Mouse (Mus musculus): ENCODE data around the gene Gm26897. TPM values are rescaled to one million over a fixed set of nuclear protein-coding genes. Genes with fewer than 3 reads are reported as not detected.

Gene Gm26897
- polyA plus RNA-seq, 1 experiment: not detected

DNA sequence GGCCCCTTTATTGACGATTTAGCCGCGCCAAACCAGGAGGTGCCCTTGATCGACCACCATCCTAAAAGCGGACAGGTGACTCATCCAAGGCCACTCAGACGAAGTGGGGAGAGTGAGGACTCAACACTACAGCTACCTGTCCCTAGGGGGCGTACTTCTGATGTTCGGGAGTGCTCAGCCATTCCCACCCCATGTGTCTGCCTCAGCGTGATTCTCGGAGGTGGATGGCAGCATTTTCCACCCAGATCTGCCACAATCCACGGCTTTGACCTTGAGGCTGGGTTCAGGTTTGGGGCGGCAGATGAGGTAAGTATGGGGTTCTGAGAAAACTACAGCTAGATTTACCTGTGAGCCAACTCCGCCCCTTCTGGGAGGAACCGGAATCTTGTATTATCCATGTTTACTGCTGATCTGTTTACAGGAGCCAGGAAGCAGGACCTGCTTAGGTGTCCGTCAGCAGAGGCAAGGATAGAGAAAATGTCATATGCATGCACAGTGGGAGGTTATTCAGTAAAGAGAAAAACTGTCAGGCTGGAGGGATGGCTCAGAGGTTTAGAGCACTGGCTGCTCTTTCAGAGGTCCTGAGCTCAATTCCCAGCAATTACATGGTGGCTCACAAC is 32.1 kb downstream of the Gm26897 start:
- TF ChIP-seq CTCF (IDR thresholded peaks at IDR 0.05; ENCODE audit: extremely low read depth, insufficient read depth, insufficient read length, insufficient replicate concordance): no peak
- Histone ChIP-seq H3K4me1 (ENCODE audit: control insufficient read depth, insufficient read depth, insufficient read length) (no peaks in the 10 kb centered on the region), H3K4me3 (ENCODE audit: extremely low read depth, insufficient read depth, insufficient read length) (no peak overlapping the region), H3K27me3 (ENCODE audit: control insufficient read depth, insufficient read depth, low read length) (no peaks in the 10 kb centered on the region), H3K36me3 (ENCODE audit: control insufficient read depth, insufficient read depth, low read length) (no peaks in the 10 kb centered on the region), H3K27ac (ENCODE audit: insufficient read depth, low read length) (no peak overlapping the region)
- WGBS: 86% methylated on average over 15 of the region's 15 CpGs
- no peak for DNase-seq (ENCODE audit: low read depth in 1 of 2, low spot score in 2 of 2)

DNA sequence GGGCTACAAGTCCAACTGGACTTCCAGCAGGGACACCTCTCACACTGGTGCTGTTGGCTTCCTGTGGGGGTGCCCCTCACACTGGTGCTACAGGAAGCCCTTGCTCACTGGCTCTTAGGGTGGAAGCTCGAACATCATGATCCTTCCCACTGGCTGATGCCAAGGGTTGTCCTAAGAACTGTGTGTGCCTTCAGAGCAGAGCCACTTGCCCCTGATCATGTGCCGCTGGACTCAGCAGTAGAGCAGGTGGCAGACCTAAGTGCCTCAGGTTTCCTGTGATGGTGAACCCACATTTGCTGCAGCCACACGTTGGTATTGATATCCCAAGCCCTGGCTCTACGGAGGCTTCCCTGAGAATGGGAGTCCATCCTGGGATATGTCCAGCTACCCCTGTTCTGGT is 33.0 kb downstream of the Gm26897 start:
- no peaks in the 10 kb centered on the region for H3K27me3 ChIP-seq (ENCODE audit: control insufficient read depth, insufficient read depth, low read length)
- H3K4me1 ChIP-seq (ENCODE audit: control insufficient read depth, insufficient read depth, insufficient read length): no peaks in the 10 kb centered on the region
- no peak overlapping the region for H3K4me3 ChIP-seq (ENCODE audit: extremely low read depth, insufficient read depth, insufficient read length)
- DNase-seq (ENCODE audit: low read depth in 1 of 2, low spot score in 2 of 2): no peak
- H3K27ac ChIP-seq (ENCODE audit: insufficient read depth, low read length): no peak overlapping the region
- no peaks in the 10 kb centered on the region for H3K36me3 ChIP-seq (ENCODE audit: control insufficient read depth, insufficient read depth, low read length)
- no peak for TF ChIP-seq CTCF (IDR thresholded peaks at IDR 0.05; ENCODE audit: extremely low read depth, insufficient read depth, insufficient read length, insufficient replicate concordance)
- no peak for TF ChIP-seq POLR2A (IDR thresholded peaks at IDR 0.05; ENCODE audit: low read depth, low read length)
- WGBS: 61% methylated on average over 4 of the region's 4 CpGs

DNA sequence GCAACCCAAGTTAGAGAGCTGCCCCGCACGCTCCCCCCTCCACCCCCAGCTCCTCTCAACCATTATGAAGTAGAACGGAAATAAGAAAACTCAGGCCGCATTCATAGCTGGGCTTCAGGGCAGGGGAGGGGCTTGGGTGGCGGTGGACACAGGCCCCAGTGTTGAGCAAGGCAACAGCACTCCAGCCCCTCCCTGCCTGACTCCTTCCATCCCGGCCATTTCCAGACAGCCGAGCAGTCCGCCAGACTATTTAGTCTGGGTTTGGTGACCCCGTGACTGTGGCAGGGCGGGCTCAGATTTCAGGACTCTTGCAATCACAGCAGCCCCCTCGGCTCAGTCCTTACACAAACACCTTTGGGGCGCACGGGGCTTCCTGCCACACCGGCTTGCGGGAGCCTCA is 36.5 kb downstream of the Gm26897 start:
- Histone ChIP-seq H3K27me3 (ENCODE audit: control insufficient read depth, insufficient read depth, low read length) (no peaks in the 10 kb centered on the region), H3K4me3 (ENCODE audit: extremely low read depth, insufficient read depth, insufficient read length) (no peak overlapping the region), H3K4me1 (ENCODE audit: control insufficient read depth, insufficient read depth, insufficient read length) (no peaks in the 10 kb centered on the region), H3K36me3 (ENCODE audit: control insufficient read depth, insufficient read depth, low read length) (no peaks in the 10 kb centered on the region), H3K27ac (ENCODE audit: insufficient read depth, low read length) (no peak overlapping the region)
- DNase-seq (ENCODE audit: low read depth in 1 of 2, low spot score in 2 of 2): no peak
- TF ChIP-seq POLR2A (IDR thresholded peaks at IDR 0.05; ENCODE audit: low read depth, low read length) (no peak), CTCF (IDR thresholded peaks at IDR 0.05; ENCODE audit: extremely low read depth, insufficient read depth, insufficient read length, insufficient replicate concordance) (no peak)
- 33% methylated on average over 15 of the region's 15 CpGs for WGBS

DNA sequence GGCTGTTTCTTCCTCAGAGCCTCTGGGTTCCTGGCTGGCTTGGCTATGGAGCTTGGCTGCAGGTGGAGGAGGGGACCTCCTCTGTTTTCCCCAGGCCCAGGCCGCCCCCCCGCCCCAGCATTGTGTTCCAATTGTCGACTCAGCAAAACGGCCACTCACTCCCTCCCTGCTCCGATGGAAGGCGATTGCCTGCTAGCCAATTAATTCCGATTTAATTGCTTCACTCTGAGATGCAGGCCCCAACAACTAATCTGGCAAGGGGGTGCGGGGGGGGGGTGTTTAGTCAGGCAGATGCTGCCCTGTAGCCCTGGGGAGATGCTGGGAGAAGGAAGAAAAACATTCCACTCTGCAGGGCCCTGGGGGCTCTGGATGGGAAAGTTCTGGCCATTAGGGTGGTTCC is 38.4 kb downstream of the Gm26897 start:
- no peak overlapping the region for H3K4me3 ChIP-seq (ENCODE audit: extremely low read depth, insufficient read depth, insufficient read length)
- no peak for TF ChIP-seq CTCF (IDR thresholded peaks at IDR 0.05; ENCODE audit: extremely low read depth, insufficient read depth, insufficient read length, insufficient replicate concordance)
- TF ChIP-seq POLR2A (IDR thresholded peaks at IDR 0.05; ENCODE audit: low read depth, low read length): no peak
- no peaks in the 10 kb centered on the region for H3K27me3 ChIP-seq (ENCODE audit: control insufficient read depth, insufficient read depth, low read length)
- WGBS: 62% methylated on average over 8 of the region's 8 CpGs
- no peaks in the 10 kb centered on the region for H3K36me3 ChIP-seq (ENCODE audit: control insufficient read depth, insufficient read depth, low read length)
- DNase-seq (ENCODE audit: low read depth in 1 of 2, low spot score in 2 of 2): no peak
- H3K27ac ChIP-seq (ENCODE audit: insufficient read depth, low read length): no peak overlapping the region
- no peaks in the 10 kb centered on the region for H3K4me1 ChIP-seq (ENCODE audit: control insufficient read depth, insufficient read depth, insufficient read length)

DNA sequence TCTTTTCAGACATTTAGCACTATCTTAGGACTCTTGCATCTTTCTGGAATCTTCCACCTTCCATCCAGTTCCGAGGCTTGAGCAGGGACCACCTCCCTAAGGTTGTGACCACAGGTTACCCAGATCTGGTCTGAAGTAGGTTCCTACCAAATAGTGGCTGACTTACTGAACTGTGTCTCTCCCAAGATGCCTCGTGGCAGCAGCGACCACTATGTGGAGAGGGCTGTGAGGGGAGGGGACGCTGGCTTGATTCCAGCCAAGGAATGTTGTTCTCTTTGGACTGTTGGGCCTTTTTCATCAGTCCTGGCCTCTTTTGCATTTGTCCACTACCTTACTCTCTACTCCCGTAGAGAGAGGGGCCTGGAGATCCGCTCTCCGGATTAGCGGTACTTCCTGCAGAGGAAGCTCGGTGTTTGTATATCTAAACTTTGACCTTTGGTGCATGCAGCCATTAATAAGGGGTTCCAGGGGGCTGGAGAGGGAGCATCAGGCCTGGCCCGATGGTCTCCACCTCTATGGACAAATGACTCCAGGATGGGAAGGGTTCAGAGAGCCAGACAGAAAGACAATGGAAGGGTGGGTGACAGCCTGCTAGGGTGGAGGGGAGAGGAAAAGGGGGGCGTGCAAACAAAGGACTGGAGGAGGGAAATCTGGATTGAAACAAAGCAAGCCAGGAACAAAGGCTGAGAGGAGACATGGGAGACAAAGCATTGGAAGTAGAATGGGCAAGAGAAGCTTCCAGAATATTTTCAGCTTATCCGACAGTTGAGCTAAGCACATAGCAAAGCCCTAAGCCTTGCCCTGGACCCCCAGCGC is 39.1 kb downstream of the Gm26897 start:
- no peak for DNase-seq (ENCODE audit: low read depth in 1 of 2, low spot score in 2 of 2)
- Histone ChIP-seq H3K36me3 (ENCODE audit: control insufficient read depth, insufficient read depth, low read length) (no peaks in the 10 kb centered on the region), H3K27ac (ENCODE audit: insufficient read depth, low read length) (no peak overlapping the region), H3K4me1 (ENCODE audit: control insufficient read depth, insufficient read depth, insufficient read length) (no peaks in the 10 kb centered on the region), H3K27me3 (ENCODE audit: control insufficient read depth, insufficient read depth, low read length) (no peaks in the 10 kb centered on the region), H3K4me3 (ENCODE audit: extremely low read depth, insufficient read depth, insufficient read length) (no peak overlapping the region)
- WGBS: 57% methylated on average over 13 of the region's 13 CpGs
- TF ChIP-seq CTCF (IDR thresholded peaks at IDR 0.05; ENCODE audit: extremely low read depth, insufficient read depth, insufficient read length, insufficient replicate concordance) (no peak), POLR2A (IDR thresholded peaks at IDR 0.05; ENCODE audit: low read depth, low read length) (no peak)

DNA sequence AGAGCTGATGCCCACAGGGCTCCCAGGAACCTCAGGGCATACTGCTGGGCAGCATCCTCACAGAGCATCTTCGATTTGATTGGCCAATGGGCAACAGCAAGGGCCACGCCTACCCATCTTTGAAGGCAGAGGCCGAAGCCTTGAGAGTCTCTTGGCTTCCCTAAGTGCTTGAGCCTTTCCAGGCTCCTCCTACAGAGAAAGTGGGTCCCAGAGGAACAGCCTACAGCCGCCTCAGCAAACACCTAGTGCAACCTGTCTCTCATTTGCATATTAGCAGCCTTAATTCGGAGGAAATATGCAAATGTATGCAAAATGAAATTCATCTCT is 39.6 kb downstream of the Gm26897 start:
- DNase-seq (ENCODE audit: low read depth in 1 of 2, low spot score in 2 of 2): no peak
- H3K4me3 ChIP-seq (ENCODE audit: extremely low read depth, insufficient read depth, insufficient read length): no peak overlapping the region
- H3K27ac ChIP-seq (ENCODE audit: insufficient read depth, low read length): no peak overlapping the region
- no peaks in the 10 kb centered on the region for H3K27me3 ChIP-seq (ENCODE audit: control insufficient read depth, insufficient read depth, low read length)
- H3K36me3 ChIP-seq (ENCODE audit: control insufficient read depth, insufficient read depth, low read length): no peaks in the 10 kb centered on the region
- TF ChIP-seq POLR2A (IDR thresholded peaks at IDR 0.05; ENCODE audit: low read depth, low read length) (no peak), CTCF (IDR thresholded peaks at IDR 0.05; ENCODE audit: extremely low read depth, insufficient read depth, insufficient read length, insufficient replicate concordance) (no peak)
- H3K4me1 ChIP-seq (ENCODE audit: control insufficient read depth, insufficient read depth, insufficient read length): no peaks in the 10 kb centered on the region
- WGBS: 64% methylated on average over 5 of the region's 5 CpGs

DNA sequence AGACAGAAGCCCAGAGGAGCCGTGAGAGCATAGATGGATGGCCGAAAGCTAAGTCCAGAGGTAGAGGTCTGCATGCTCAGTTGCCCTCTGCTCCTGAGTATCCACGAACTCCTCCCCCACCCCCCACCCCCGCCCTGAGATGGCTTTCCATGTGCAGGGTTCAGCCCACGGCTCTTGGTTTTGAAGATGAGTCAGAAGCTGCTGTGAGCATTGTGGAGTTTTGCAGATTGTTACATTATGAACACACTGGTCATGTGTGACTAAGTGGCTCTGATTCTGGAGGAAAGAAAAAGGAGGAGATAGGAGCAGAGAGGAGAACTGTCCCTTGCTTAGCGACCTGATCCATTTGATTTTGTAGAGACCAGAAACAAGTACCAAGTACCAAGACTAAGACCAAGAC is 42.5 kb downstream of the Gm26897 start:
- TF ChIP-seq CTCF (IDR thresholded peaks at IDR 0.05; ENCODE audit: extremely low read depth, insufficient read depth, insufficient read length, insufficient replicate concordance) (no peak), POLR2A (IDR thresholded peaks at IDR 0.05; ENCODE audit: low read depth, low read length) (no peak)
- no peak overlapping the region for H3K27ac ChIP-seq (ENCODE audit: insufficient read depth, low read length)
- H3K4me3 ChIP-seq (ENCODE audit: extremely low read depth, insufficient read depth, insufficient read length): no peak overlapping the region
- WGBS: 84% methylated on average over 6 of the region's 6 CpGs
- no peak for DNase-seq (ENCODE audit: low read depth in 1 of 2, low spot score in 2 of 2)
- H3K4me1 ChIP-seq (ENCODE audit: control insufficient read depth, insufficient read depth, insufficient read length): no peaks in the 10 kb centered on the region
- no peaks in the 10 kb centered on the region for H3K36me3 ChIP-seq (ENCODE audit: control insufficient read depth, insufficient read depth, low read length)
- no peaks in the 10 kb centered on the region for H3K27me3 ChIP-seq (ENCODE audit: control insufficient read depth, insufficient read depth, low read length)
